Mouse (Mus musculus) activated CD4-positive, CD25-positive, alpha-beta regulatory T cell, adult 4 months (primary cell): ENCODE data around the gene Thbs1. TPM values are rescaled to one million over a fixed set of nuclear protein-coding genes. Genes with fewer than 3 reads are reported as not detected.
"Not testable (repeated sequence)": the region's sequence is repeated elsewhere in the genome, so short reads cannot be mapped to it uniquely, and the experiment has no call there.

ENCODE experiments used
- ATAC-seq: one replicate; pipeline ENCODE4 v1.8.0; 2017
- polyA plus RNA-seq, 2 experiments: library from polyadenylated mRNA; unstranded; fragments of 100-300 nt; shearing (Covaris generic); gene quantifications; one replicate each; pipeline ENCODE4 v1.2.1; 2017

Gene Thbs1
- polyA plus RNA-seq, 2 experiments from 2014 or later: not detected

DNA sequence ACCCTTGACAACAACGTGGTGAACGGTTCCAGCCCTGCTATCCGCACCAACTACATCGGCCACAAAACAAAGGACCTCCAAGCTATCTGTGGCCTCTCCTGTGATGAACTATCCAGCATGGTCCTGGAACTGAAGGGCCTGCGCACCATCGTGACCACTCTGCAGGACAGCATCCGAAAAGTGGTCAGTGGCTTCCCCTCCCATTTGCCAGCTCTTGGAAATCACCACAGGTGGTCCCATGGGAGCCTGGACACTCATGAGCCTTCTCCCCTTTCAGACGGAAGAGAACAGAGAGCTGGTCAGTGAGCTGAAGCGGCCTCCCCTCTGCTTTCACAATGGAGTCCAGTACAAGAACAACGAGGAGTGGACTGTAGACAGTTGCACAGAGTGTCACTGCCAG is 3.0 kb downstream of the Thbs1 start:
- no peak for ATAC-seq

DNA sequence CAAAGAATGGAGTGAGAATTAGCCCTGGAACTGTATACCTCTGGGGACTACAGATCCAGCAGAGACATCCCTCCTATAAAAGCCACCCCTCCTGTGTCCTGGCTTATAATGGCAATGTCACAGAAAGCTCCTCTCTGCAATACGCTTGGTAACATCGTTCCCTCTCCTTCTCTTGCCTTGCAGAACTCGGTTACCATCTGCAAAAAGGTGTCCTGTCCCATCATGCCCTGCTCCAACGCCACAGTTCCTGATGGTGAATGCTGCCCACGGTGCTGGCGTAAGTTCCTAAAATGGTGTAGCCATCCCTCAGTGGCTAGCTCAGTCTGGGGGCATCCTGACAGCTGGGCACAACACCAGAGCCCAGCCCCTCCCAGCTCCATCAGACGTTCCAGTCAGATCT is 4.0 kb downstream of the Thbs1 start:
- ATAC-seq: no peak

DNA sequence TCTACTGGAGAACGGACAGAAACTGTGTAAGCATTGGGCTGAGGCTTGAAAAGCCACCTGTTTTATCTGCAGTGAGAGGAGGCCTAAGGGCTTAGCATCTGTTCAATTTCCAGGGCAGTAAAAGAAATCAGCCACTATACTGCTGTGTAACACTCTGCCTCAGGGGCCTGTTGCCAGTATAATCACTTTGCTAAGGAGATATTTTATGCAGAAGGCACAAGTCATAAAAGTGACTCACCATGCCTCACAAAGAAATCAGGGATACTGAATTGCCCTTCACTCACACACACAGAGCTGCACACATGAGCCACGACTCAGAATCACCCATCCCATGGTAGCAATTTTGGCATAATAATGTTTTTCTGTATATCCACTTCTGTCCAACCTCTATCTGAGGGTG is 4.5 kb downstream of the Thbs1 start:
- ATAC-seq: no peak

DNA sequence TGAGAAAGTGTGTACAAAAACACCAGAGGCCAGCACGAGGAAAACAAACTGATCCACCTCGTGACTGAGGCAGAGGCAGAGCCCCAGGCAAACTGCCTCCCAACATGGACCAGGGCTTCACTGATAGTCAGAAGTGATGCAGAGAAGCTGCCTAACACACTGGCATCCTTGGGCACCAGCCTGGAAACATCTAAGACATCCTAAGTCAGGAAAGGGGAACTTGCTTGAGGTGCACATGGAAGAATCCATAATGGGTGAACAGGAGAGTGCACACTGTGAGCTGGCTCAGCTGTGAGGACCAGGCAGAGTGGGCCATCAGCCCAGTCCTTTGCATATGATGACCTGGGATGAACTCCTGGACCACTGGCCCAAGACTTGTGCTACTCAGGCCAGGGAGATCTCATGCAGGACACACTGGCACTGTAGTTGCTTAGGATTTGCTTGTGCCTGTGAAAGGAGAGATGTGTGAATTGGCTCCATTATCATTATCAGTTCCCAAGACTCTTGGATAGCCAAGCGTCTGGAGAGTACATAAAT is 5.1 kb downstream of the Thbs1 start:
- ATAC-seq: no peak

DNA sequence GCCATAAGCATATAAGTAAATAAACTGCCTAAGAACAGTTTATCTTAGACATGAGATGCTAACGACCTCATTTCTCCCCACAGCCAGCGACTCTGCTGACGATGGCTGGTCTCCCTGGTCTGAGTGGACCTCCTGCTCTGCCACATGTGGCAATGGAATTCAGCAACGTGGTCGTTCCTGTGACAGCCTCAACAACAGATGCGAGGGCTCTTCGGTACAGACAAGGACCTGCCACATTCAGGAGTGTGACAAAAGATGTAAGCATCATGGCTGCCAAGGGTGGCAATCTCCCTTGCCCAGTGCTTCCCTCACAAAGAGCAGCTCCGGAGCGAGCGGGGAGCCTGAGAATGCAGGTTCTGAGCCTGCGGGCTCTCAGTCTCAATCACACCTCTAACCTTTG is 5.7 kb downstream of the Thbs1 start:
- ATAC-seq: no peak

DNA sequence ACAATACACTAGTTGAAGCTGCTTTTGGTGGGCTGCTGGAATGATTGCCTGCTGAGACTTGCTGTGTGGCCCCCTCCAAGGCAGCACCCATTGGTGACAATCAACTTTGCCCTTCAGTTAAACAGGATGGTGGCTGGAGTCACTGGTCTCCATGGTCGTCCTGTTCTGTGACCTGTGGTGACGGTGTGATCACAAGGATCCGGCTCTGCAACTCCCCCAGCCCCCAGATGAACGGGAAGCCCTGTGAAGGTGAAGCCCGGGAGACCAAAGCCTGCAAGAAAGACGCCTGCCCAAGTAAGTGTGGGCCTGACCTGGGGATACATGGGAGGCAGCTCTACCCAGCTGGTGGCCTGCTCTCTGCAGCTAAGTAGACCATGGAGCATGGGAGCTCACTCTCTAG is 6.4 kb downstream of the Thbs1 start:
- ATAC-seq: no peak

DNA sequence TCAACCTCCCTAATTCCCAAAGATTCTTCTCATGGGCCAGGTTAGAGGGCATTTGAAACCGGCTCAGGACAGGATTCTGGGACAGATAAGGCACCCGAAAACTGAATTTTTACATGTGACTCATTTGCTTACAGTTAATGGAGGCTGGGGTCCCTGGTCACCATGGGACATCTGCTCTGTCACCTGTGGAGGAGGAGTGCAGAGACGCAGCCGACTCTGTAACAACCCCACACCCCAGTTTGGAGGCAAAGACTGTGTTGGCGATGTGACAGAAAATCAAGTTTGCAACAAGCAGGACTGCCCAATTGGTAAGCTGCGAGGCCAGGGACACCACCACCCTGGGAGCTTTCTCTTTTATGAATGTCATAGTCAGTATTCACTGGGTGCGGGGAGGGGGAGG is 6.8 kb downstream of the Thbs1 start:
- no peak for ATAC-seq

DNA sequence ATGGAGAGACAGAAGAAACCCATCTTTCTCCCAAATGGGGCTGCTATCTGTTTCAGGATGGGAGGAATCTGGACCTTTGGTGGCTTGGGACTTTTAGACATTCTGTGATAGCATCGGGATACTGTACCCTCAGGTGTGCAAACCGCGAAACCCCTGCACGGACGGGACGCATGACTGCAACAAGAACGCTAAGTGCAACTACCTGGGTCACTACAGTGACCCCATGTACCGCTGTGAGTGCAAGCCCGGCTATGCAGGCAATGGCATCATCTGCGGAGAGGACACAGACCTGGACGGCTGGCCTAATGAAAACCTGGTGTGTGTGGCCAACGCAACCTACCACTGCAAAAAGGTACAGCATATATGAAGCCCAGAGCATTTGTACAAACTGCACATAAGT is 8.0 kb downstream of the Thbs1 start:
- no peak for ATAC-seq

DNA sequence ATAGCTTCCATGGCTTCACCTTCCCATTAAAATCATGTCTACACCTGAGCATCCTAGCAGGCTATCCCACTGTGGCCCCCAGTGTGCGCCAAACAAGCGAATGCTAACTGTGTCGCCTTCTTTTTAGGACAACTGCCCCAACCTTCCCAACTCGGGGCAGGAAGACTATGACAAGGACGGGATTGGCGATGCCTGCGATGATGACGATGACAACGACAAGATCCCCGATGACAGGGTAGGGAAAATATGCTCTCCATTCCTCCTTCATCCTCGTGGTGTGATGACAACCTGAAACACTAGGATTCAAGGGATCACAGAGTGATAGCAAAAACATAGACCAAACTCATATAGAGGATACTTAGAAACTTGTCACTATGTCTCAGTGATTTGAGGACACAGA is 8.4 kb downstream of the Thbs1 start:
- no peak for ATAC-seq

DNA sequence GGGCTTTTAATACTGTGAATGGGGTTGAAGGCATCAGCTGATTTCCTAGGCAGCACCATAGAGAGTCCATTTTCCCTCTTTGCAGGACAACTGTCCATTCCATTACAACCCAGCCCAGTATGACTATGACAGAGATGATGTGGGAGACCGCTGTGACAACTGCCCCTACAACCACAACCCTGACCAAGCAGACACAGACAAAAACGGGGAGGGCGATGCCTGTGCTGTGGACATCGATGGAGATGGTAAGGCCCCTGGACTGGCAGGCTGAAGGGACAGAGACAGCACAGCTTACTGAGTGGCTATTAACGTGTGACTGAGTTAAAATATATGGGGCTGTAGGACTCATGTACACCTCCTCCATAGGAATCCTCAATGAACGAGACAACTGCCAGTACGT is 9.1 kb downstream of the Thbs1 start:
- ATAC-seq: no peak

DNA sequence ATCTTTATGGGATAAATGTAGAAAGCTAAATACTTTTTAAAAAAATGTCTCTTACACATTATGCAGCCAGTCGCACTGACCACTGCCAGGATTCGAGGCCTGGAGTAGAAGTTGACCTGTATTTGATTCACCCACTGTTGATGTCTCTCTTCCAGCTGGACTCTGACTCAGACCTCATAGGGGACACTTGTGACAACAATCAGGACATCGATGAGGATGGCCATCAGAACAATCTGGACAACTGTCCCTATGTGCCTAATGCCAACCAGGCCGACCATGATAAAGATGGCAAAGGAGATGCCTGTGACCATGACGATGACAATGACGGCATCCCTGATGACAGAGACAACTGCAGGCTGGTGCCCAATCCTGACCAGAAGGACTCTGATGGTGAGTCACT is 10.6 kb downstream of the Thbs1 start:
- ATAC-seq: no peak

DNA sequence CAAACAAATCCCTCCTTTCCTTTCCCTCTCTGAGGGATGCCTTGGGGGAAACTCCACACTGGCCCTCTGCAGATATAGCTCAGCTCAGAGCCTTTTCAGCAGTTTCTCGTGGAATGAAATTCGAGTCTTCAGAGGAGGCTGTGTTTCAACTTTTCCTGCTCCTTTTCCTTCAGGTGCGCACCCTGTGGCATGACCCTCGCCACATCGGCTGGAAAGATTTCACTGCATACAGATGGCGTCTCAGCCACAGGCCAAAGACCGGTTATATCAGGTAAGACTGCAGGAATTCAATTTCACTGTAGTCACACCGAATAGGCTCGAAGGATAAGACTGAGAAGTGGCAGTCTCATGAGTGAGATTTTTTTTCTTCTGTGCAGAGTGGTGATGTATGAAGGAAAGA is 12.1 kb downstream of the Thbs1 start:
- ATAC-seq: no peak

DNA sequence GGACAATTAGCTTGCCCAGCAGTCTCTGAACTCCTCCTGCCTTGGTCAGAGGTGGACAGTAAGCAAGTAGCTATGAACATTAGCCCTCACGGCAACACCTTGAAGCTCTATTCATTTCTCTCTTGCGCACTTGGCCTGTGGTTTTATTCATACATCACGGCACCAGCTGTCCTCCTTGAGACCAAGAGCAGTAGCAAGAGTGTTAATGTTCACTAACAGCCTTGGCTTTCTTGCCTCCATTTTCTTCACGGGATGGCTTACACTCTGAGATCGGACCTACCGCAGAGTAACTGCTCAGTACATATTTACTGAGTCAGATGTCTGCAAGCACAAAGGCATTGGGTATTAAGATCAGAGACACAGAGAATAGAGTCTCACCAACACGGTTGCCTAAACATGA is 12.8 kb downstream of the Thbs1 start:
- ATAC-seq: no peak

DNA sequence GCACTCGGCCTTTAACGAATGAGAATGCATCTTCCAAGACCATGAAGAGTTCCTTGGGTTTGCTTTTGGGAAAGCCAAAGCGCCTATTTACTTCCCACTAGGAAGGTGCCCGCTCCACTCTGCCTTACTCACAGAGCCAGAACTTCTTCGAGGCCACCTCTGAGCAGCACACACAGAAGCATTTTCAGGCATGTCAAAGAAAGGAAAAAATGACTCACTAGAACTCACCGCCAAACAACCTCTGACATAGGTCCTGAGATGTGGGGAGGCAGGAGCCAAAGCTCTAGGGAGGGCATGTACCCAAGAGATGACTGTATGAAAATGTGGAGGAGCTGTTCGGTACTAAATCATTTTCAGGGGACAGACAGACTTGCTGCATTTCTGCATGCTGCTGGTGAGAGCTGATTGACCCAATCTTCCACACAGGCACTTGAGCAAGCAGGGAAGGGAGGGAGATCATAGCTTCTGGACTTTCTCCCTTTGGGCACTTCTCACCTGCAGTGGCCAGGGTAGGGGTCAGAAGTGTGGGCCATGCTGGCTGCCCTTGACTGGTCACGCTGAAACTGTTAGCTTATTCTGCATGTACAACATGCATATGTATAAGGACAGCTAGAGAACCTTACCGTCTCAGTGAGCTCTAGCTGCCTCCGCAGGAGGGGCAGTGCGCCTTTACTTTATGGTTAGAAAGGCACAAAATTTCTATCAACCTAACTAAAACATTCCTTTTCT is 13.7 kb downstream of the Thbs1 start:
- ATAC-seq: no peak

DNA sequence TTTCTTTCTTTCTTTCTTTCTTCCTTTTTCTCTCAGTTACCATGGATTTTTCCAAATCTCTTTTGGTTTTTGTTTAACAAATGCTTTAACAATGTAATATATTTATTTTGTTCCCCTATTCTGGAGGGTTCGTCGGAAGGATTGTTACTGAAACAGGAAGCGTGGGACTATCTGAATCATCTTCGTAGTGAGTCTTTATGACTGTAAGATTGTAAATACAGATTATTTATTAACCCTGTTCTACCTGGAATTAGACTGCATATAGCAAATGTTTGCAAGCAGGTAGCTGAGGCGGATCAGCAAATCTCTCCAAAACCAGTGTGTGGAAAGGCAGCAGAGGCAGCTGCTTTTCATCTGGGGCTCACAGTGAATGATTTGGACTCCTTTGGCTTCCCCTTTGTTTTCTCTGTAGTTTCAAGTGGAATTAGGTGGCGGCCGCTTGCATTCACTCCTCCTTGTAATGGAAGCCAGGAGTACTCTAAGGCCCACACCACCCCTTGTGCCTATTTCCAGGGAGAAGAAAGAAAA is 14.3 kb downstream of the Thbs1 start:
- ATAC-seq: no peak

DNA sequence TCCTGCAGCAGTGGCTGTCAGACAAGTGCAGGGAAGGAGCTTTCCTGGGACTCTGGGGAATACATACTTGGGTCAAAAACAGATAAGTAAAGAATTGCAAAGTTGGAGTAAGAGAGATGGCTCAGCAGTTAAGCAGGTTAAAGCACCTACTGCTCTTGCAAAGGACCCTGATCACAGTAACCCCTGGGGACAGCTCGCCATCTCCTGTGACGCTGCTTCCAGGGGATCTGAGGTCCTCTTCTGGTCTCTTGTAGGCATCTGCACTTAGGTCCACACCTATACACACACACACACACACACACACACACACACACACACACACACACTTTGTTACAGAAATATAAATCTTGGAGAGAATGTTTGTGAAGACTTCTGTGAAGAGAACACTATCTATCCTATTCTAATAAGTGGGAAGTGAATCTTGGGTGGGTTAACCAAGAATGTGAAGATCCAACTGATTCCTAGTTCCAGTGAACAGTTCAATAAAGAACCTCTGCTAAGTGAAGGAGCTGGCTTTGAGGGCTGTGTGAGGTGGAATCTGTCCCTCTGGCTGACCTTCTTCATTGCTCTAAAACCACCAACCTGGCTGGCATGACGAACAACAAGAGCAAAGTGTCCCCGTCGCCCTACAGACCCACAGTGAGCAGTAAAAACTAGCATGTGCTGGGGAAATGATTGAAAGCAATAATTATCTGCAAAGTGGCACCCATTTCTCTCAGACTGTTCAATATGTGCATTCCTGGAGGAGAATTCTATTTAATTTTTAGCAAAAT is 16.0 kb downstream of the Thbs1 start:
- no peak for ATAC-seq

DNA sequence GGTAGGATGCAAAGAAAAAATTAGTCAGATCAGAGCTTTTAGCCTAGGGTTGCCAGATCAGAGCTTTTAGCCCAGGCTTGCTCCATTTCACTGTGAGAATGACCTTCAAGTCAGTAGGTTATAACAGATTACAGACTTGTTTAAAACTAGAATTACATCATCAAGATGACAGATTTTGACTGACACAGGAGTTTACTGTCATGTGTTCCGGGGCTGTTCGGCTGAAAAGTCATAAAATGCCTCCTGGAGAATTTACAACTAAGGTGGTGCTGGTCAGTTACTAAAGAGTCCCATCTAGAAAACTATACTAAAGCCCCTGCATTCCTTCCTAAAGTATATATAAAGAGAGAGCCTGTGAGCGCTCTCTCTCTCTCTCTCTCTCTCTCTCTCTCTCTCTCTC is 16.6 kb downstream of the Thbs1 start:
- ATAC-seq: no peak

DNA sequence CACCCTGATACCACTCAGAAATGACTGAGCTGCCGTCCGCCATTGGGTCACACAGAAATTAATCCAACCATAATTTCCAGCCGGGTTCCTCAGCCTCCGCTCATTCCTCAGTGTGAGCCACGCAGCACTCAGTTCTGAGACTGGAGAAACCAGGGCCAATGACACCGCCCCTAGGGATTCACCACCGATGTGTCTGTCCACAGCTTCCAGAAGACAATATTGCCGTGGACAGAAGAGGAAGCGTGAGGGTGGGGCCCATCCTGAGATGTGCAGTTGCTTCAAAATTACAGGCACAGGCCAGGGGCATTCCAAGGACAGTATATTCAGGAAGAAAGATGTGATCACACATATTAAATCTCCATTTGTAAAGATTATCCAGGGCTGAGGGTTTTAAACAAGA is 25.4 kb downstream of the Thbs1 start:
- ATAC-seq: no peak

DNA sequence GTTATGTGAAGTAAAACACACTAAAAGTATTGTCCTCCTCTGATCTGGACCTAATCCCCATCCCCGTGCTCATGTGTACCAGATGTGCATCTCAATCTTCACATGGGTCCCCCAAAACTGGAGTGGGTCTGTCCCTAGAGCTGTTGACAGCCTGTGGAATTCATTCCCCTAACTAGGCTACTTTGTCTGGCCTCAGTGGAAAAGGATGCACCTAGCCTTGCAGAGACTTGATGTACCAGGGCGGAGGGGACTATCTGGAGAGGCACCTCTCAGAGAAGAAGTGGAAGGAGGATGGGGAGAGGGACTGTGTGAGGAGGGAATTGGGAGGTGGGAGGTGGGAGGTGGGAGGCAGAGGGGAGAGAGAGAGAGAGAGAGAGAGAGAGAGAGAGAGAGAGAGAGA is 26.1 kb downstream of the Thbs1 start:
- no peak for ATAC-seq

DNA sequence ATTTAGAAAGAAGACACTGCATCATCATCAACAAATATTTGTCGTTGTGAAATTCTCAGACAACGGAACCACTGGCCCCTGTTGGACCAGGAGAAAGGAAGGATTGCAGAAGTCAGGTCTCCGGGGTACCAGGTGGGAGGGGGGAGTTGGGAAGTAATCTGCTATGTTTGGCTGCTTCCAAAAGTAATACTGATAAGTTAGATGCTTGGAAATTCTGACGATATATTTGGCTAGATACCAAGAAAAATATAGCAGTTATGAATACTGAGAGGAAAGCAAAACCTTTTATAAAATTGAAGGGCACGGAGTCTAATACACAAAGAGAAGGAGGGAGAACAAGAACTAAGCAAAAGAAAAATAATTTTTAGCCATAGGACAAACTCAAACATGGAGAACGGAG is 27.6 kb downstream of the Thbs1 start:
- no peak for ATAC-seq

DNA sequence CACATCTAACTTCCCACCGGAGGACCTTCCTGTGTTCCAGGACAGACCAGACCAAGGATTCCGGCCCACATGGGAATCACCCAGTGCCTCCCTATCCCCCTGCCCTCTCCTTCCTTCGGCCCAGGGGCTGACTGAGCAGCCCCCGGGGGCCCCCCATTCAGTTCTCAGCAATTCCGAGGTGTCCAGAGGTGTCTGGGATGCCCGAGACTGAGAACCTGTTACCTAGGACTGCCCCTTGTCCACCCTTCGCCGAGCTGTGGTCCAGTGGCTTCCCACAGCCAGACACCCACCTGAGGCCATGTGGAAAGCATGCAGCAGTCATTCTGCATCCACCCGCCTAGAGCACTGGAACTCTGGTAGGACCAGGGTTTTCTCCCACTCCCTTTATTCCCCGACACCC is 30.0 kb downstream of the Thbs1 start:
- no peak for ATAC-seq

DNA sequence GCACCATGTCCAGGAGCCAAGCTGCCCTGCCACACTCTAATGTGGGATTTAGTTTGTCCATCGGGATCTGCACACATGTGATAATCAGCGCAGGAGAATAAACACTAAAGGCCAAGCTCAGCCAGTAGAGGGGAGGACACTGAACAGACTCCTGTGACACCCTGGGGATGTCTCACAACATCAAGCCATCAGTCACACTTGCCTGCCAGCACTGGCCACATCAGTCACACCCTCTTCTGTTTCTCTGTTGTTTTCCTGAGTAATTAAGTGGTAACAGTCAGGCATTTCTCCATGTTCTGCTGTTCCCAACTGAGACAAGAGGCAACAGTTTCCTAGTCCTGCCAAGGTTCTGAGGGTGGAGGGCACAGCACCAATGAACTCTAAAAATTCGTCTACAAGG is 36.1 kb downstream of the Thbs1 start:
- ATAC-seq: not testable (repeated sequence)

DNA sequence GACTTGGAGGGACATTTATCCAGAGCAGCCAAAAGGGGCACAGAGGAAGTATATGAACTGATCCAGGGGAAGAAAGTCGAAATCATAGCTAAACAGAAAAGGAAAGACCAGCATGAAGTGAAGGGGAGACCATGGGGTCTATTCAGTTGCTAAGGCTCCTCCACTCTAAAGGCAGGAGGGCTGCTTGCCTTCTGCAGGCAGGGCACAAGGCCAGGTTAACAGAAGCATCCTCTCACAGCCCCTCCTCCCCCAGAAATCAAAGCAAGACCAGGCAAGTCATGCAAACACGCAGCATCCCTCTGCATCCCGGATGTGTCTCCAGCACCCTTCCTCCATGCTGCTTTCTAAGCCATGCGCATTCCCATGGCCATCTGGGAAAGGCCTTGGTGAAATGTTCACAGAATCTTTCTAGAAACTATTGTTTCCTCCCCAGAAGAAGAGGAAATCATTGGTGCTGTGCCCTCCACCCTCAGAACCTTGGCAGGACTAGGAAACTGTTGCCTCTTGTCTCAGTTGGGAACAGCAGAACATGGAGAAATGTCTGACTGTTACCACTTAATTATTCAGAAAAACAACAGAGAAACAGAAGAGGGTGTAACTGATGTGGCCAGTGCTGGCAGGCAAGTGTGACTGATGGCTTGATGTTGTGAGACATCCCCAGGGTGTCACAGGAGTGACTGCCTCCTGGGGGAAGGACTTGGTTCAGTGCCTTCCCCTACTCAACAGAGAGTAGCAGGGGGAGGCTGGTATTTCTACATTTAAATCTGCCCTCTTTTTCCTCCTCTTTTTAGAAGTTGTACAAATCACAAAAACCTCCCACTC is 36.9 kb downstream of the Thbs1 start:
- no peak for ATAC-seq
